Mouse (Mus musculus) kidney, adult 2 months (tissue): ENCODE measurements around the gene Zfp551.

Source experiments
- CTCF ChIP-seq: fragments of 200-500 bp; conservative IDR thresholded peaks from 2 replicates; pipeline ENCODE4 v1.5.1; 2011; ENCODE audit warnings: low read depth, mild to moderate bottlenecking, control low read depth, low read length, moderate library complexity, mixed read lengths; ENCODE audit not compliant: insufficient read depth, insufficient read length
- POLR2A ChIP-seq: fragments of 200-500 bp; IDR thresholded peaks from one replicate; pipeline ENCODE4 v1.6.1; 2011; ENCODE audit warnings: low read depth, low read length, control low read depth

DNA sequence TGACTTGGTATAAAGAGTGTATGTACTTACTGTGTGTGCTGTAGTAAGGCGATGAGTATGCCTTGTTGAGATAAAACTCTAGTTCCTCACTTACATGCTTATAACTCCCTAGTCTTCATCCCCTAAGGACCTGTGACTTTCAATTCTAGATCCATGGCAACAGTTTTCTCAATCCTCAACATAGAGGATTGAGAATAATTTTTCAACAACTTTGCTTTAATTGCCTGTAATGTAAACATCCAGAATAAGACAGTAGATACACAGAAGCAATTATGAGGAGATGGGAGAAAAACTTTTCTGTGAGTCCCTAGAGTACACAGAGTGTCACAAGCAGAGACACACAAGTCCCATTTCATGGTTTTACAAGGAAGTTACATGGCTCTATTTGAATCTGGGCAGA is 53.4 kb downstream of the Zfp551 start, which contains the start of gene Vmn1r84:
- no peak for TF ChIP-seq CTCF
- no peak for TF ChIP-seq POLR2A
